ENCODE assay signal across 21 mouse cellular contexts in genomic region chr19:35015058-35015457, GRCm38 (mm10).
"Had no signal": no experiment of that assay in that cellular context is flagged by ENCODE, and none has a peak within 500 bp of the region (broad histone marks: within the 10 kb centered on the region; RNA-seq: fewer than 3 reads in every experiment).

No protein-coding gene starts in this region.

- H3K9ac ChIP-seq: kidney, embryonic 15.5 days; limb, embryonic 12.5 days; limb, embryonic 15.5 days; liver, embryonic 14.5 days; liver, postnatal 0 days; lung, embryonic 14.5 days; midbrain, embryonic 13.5 days; neural tube, embryonic 15.5 days had no signal

- DNase-seq: kidney, adult 11 months; kidney, adult 8-10 months; kidney, postnatal 10 days; kidney, postnatal 36 days; layer of hippocampus, postnatal 36 days; left cerebral cortex, postnatal 4 days; liver, postnatal 0 days; lung, embryonic 14.5 days; thymus, adult 2 months; thymus, postnatal 14 days; thymus, postnatal 4 days had no signal

- H3K9me3 ChIP-seq: kidney, embryonic 15.5 days; limb, embryonic 12.5 days; limb, embryonic 15.5 days; midbrain, embryonic 13.5 days; neural tube, embryonic 15.5 days had no signal

- ATAC-seq: liver, postnatal 0 days; lung, postnatal 0 days; midbrain, embryonic 13.5 days had no signal

- H3K27ac ChIP-seq: kidney, embryonic 15.5 days; limb, embryonic 12.5 days; limb, embryonic 15.5 days; liver, embryonic 14.5 days; macrophage; midbrain, embryonic 13.5 days; neural tube, embryonic 15.5 days had no signal

- H3K4me3 ChIP-seq: kidney, embryonic 15.5 days; limb, embryonic 12.5 days; limb, embryonic 15.5 days; midbrain, embryonic 13.5 days; myocyte; neural tube, embryonic 15.5 days had no signal

- H3K36me3 ChIP-seq: kidney, embryonic 15.5 days; limb, embryonic 12.5 days; limb, embryonic 15.5 days; midbrain, embryonic 13.5 days; neural tube, embryonic 15.5 days had no signal

- H3K4me1 ChIP-seq: kidney, embryonic 15.5 days; limb, embryonic 12.5 days; limb, embryonic 15.5 days; midbrain, embryonic 13.5 days; neural tube, embryonic 15.5 days had no signal

- H3K27me3 ChIP-seq: kidney, embryonic 15.5 days; limb, embryonic 12.5 days; limb, embryonic 15.5 days; midbrain, embryonic 13.5 days; neural tube, embryonic 15.5 days had no signal

- H3K4me2 ChIP-seq: kidney, embryonic 15.5 days; limb, embryonic 12.5 days; limb, embryonic 15.5 days; liver, embryonic 11.5 days; lung, embryonic 14.5 days; midbrain, embryonic 13.5 days; neural tube, embryonic 15.5 days had no signal
